Mouse (Mus musculus): ENCODE data around the gene Ran.

Ran gene

DNA sequence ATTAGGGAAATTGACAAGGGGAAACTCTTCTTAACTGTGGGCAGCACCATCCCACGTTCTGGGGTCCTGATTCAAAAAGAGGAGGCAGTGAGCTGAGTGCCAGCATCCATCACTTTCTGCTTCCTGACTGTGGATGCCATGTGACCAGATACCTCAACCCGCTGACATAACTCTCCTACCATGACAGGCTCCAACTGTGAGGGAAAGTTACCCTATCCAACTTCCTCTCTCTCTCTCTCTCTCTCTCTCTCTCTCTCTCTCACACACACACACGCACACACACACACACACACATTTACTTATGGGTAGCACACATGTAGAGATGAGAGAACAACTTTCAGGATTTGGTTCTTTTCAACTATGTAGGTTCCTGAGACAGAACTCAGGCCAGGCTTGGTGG, 10.3 kb upstream of the Ran start:
- in situ Hi-C loops (cut with MboI; ENCODE audit: unreplicated experiment in 2 of 2) = loop anchor here (10.0 to 25.0 kb wide), 4 partner anchors 485 to 1397 kb away; partner anchors contain the start of genes Gusb (in 1 of the 2) and Rabgef1 (in 1 of the 2)

DNA sequence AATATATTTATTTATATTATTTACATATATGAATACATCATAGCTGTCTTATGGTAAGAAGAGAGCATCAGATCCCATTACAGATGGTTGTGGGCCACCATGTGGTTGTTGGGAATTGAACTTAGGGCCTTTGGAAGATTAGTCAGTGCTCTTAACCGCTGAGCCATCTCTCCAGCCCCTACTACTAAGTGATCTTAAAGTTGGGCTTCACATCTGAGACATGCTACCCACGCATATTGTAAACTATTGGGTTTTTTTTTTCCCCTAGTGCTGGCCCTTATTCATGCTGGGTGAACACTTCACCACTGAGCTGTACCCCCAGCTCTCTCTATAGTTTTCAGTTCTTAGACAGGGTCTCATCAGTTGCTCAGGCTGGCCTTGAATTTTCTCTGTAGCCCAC, 8.9 kb upstream of the Ran start:
- in situ Hi-C loops (cut with MboI; ENCODE audit: unreplicated experiment in 2 of 2) = loop anchor here (5.0 to 25.0 kb wide), 8 partner anchors 496 to 1399 kb away; partner anchors contain the start of genes Rabgef1 (in 2 of the 2), Sbds (in 2 of the 2), Tyw1 (in 2 of the 2) and Gusb (in 1 of the 2)

DNA sequence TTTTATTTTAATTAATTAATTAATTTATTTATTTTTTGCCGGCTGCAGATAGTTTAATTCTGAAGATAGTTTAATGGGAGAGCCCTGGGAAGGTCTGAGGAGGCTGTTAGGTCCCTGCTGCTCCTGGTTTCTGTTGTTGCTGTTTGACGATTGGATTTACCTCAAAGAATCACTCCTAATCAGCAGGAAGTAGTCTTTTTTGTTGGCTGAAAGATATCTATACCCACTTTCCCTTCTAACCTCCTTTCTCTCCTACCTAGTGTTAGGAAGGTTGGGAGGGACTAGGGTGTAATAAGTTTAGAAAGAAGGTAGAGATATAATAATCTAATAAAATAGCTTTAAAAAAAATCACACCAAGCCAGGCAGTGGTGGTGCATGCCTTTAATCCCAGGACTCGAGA, 4.8 kb upstream of the Ran start:
- in situ Hi-C loops (cut with MboI; ENCODE audit: unreplicated experiment in 2 of 2) = loop anchor here (10.0 to 25.0 kb wide), 6 partner anchors 997 to 1403 kb away; partner anchors contain the start of genes Rabgef1 (in 2 of the 2), Sbds (in 2 of the 2), Tyw1 (in 2 of the 2) and Gusb (in 1 of the 2)

DNA sequence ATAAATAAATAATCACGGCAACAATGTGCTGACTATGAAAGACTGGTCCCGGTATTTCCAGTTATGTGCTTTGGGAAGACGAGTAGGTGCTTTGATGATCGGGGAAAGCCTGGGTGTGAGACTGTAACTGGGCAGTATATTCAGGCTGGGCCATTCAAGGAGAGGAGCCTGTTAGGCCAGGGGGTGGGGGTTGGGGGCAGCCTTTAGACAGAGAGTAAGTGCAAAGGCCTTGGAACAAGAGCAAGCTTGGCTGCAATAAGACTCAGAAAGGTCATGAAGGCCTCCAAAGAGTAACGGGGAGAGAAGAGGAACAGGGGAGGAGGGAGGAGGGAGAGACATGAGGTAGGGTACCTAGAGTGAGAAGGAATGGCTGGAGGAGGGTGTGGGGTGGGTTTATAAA, 4.3 kb upstream of the Ran start:
- in situ Hi-C loops (cut with MboI; ENCODE audit: unreplicated experiment in 2 of 2) = loop anchor here (10.0 to 25.0 kb wide), 6 partner anchors 997 to 1403 kb away; partner anchors contain the start of genes Rabgef1 (in 2 of the 2), Sbds (in 2 of the 2), Tyw1 (in 2 of the 2) and Gusb (in 1 of the 2)

- in situ Hi-C loops (cut with MboI; ENCODE audit: unreplicated experiment in 2 of 2) = loop anchor here (10.0 to 25.0 kb wide), 6 partner anchors 996 to 1404 kb away; partner anchors contain the start of genes Rabgef1 (in 2 of the 2), Sbds (in 2 of the 2), Tyw1 (in 2 of the 2) and Gusb (in 1 of the 2)
Observed at GRCm38 (mm10) chr5:129016370-129016769, 3.5 kb upstream of the Ran start.

GRCm38 (mm10) chr5:129018782-129019489, 933 bp upstream of the Ran start:
- in situ Hi-C loops (cut with MboI; ENCODE audit: unreplicated experiment in 2 of 2) = loop anchor here (10.0 to 25.0 kb wide), 6 partner anchors 993 to 1407 kb away; partner anchors contain the start of genes Rabgef1 (in 2 of the 2), Sbds (in 2 of the 2), Tyw1 (in 2 of the 2) and Gusb (in 1 of the 2)

GRCm38 (mm10) chr5:129020300-129020668, 415 bp downstream of the Ran start:
- in situ Hi-C loops (cut with MboI; ENCODE audit: unreplicated experiment in 2 of 2) = loop anchor here (5.0 to 25.0 kb wide), 4 partner anchors 702 to 1408 kb away; partner anchors contain the start of genes Gusb (in 1 of the 2) and Rabgef1 (in 1 of the 2)

GRCm38 (mm10) chr5:129020731-129021130, 862 bp downstream of the Ran start:
- in situ Hi-C loops (cut with MboI; ENCODE audit: unreplicated experiment in 2 of 2) = loop anchor here (5.0 to 25.0 kb wide), 4 partner anchors 702 to 1408 kb away; partner anchors contain the start of genes Gusb (in 1 of the 2) and Rabgef1 (in 1 of the 2)

- in situ Hi-C loops (cut with MboI; ENCODE audit: unreplicated experiment in 2 of 2) = loop anchor here in 1 of 2 experiments (25.0 kb wide), 1 partner anchor 1287 kb away; no protein-coding TSS in a partner anchor
Observed at GRCm38 (mm10) chr5:129025048-129025447, 5.2 kb downstream of the Ran start.

DNA sequence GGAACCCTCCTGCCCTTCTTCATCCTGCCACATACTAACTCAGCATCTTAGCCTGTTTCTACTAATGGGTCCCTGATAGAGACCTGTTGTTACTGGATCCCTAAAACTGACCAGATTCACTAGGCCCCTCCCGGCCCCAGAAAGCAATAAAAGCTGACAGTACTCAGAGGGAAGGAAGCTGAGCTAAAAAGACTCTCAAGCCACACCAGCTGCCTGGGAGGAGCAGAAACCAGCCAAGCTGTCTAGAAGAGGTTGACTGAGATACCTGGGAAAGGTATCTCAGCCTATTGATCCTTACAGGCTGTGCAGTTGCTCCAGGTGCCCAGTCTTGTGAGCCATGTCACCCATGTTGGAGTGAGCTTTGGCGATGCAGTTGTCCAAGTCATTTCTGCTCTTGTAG, 5.9 kb downstream of the Ran start:
- in situ Hi-C loops (cut with MboI; ENCODE audit: unreplicated experiment in 2 of 2) = loop anchor here in 1 of 2 experiments (25.0 kb wide), 1 partner anchor 1287 kb away; no protein-coding TSS in a partner anchor

DNA sequence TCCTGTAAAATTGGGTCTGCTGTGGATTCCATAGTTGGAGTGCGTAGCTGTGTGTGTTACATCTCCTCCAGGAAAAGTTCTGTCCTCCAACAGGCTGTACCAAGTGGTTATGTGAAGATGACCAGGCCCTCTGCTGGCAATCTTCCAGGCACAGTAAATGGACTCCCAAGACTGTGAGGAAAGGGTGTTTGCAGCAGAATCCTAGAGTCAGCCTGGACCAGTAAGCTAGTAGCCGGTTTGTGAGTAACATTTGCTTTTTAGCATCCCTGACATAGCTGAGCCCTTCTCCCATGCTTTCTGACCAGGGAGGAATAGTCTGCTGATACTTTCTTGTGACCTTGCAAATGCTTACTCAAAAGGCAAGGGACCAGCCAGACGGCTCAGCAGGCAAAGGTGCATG, 6.3 kb downstream of the Ran start:
- in situ Hi-C loops (cut with MboI; ENCODE audit: unreplicated experiment in 2 of 2) = loop anchor here in 1 of 2 experiments (25.0 kb wide), 1 partner anchor 1286 kb away; no protein-coding TSS in a partner anchor

DNA sequence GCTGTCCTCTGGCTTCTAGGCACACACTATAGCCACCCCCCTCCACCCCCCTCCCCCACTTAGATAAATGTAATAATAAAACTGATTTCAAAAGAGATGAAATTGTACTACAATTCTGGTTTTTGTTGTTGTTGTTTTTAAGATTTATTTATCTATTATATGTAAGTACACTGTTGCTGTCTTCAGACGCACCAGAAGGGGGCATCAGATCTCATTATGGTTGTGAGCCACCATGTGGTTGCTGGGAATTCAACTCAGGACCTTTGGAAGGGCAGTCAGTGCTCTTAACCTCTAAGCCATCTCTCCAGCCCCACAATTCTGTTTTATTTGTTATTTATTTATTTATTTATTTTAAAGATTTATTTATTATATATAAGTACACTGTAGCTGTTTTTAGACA, 6.8 kb downstream of the Ran start:
- in situ Hi-C loops (cut with MboI; ENCODE audit: unreplicated experiment in 2 of 2) = loop anchor here in 1 of 2 experiments (25.0 kb wide), 1 partner anchor 1286 kb away; no protein-coding TSS in a partner anchor

DNA sequence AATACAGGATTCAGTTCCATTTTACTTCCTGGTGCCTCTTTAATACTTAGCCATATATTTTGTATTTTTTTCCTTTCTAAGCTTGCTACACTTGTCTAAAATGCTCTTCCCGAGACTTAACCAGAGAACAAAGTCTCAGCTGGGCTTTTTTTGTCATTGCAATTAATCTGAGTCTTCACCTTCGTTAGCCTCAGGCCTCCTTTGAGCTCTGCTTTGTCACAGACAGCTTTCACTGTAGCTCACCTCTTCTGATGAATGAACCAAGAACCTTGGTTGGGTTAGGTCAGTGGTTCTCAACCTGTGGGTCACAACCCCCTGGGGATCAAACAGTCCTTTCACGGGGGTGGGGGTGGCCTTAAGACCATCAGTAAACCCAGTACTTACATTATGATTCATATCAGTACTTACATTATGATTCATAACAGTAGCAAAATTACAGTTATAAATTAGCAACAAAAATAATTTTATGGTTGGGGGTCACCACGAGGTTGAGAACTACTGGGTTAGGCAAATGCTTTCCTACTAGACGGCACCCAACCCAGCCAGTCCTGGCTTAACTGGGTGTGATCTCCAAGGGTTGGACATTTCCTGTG, 9.4 kb downstream of the Ran start:
- in situ Hi-C loops (cut with MboI; ENCODE audit: unreplicated experiment in 2 of 2) = loop anchor here in 1 of 2 experiments (25.0 kb wide), 1 partner anchor 1283 kb away; no protein-coding TSS in a partner anchor

- in situ Hi-C loops (cut with MboI; ENCODE audit: unreplicated experiment in 2 of 2) = loop anchor here in 1 of 2 experiments (25.0 kb wide), 1 partner anchor 1276 kb away; no protein-coding TSS in a partner anchor
Observed at GRCm38 (mm10) chr5:129036678-129037077, 16.8 kb downstream of the Ran start.

GRCm38 (mm10) chr5:129037739-129038138, 17.9 kb downstream of the Ran start:
- in situ Hi-C loops (cut with MboI; ENCODE audit: unreplicated experiment in 2 of 2) = loop anchor here in 1 of 2 experiments (25.0 kb wide), 1 partner anchor 1275 kb away; no protein-coding TSS in a partner anchor

GRCm38 (mm10) chr5:129045641-129046580, 26.0 kb downstream of the Ran start:
- in situ Hi-C loops (cut with MboI; ENCODE audit: unreplicated experiment in 2 of 2) = loop anchor here in 1 of 2 experiments (25.0 kb wide), 1 partner anchor 1266 kb away; no protein-coding TSS in a partner anchor

GRCm38 (mm10) chr5:129049372-129049771, 29.5 kb downstream of the Ran start:
- in situ Hi-C loops (cut with MboI; ENCODE audit: unreplicated experiment in 2 of 2) = loop anchor here in 1 of 2 experiments (25.0 kb wide), 1 partner anchor 1263 kb away; no protein-coding TSS in a partner anchor

DNA sequence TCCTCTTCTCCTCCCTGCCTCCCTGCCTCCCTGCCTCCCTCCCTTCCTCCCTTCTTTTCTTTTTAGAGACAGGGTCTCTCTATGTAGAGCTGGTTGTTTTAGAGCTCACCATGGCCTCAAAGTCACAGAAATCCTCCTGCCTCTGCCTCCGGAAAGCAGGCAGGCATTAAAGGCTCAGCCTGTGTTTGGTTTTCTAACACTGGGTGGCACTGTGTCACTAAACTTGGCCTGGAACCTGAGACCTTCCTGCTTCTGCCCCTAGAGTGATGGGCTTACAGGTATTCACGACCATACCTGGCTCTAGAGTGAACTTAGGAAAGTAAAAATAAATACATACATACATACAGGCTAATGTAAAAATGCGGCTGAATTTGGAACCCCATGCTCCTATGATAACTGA, 32.0 kb downstream of the Ran start:
- in situ Hi-C loops (cut with MboI; ENCODE audit: unreplicated experiment in 2 of 2) = no loop called here

Measured in v-Abl transformed pro-B cells (cell line).